Mouse (Mus musculus) brain, embryonic 14.5 days (tissue): ENCODE results near the gene Scamp1.

Experiments
- CTCF ChIP-seq: fragments of 200-500 bp; IDR thresholded peaks from 2 replicates; pipeline ENCODE4 v1.5.1; 2012; ENCODE audit warnings: inconsistent platforms, mild to moderate bottlenecking, moderate library complexity, borderline replicate concordance; ENCODE audit not compliant: insufficient read depth, insufficient read length; ENCODE audit errors: extremely low read depth
- POLR2A ChIP-seq: fragments of 200-500 bp; IDR thresholded peaks from 2 replicates; pipeline ENCODE4 v1.6.1; 2012; ENCODE audit warnings: mild to moderate bottlenecking, inconsistent platforms, borderline replicate concordance; ENCODE audit not compliant: poor library complexity, insufficient read depth, insufficient read length, severe bottlenecking; ENCODE audit errors: extremely low read depth

DNA sequence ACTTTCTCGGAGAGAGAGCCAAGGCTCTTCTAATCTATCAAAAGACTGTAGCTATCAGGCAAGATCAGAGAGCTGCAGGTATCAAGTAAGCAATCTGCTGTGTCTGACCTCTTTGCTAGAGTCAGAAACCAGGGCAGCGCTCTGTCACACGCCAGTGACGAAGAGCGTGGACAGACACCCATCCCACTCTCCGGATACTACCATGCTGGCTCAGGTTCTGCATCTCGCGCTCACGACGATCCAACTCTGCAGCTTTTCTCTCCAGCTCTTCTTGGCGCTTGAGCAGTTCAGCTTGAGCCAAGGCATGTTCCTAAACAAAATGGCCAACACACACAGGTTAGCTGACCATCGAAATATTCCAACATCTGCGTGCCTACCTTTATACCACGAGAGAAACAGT lies 53.8 kb downstream of the Scamp1 start:
- TF ChIP-seq CTCF (no peak), POLR2A (no peak)
